Mouse (Mus musculus) C2C12 (cell line): Measurements from ENCODE around the gene Pacs2. TPM values are rescaled to one million over a fixed set of nuclear protein-coding genes. Genes with fewer than 3 reads are reported as not detected.

Experiments used
- H3K27me3 ChIP-seq: one replicate; pipeline ENCODE4 v1.6.1; 2011; ENCODE audit not compliant: control insufficient read depth, insufficient read depth, insufficient read length
- H3K36me3 ChIP-seq: one replicate; pipeline ENCODE4 v1.6.1; 2011; ENCODE audit not compliant: control insufficient read depth, insufficient read depth
- H3K4me3 ChIP-seq: one replicate; pipeline ENCODE4 v1.5.1; 2011; ENCODE audit warnings: mild to moderate bottlenecking, control low read depth; ENCODE audit not compliant: poor library complexity, insufficient read depth, severe bottlenecking
- H3K79me2 ChIP-seq: one replicate; pipeline ENCODE4 v1.6.1; 2011; ENCODE audit not compliant: control insufficient read depth, insufficient read depth
- H3K79me3 ChIP-seq: one replicate; pipeline ENCODE4 v1.6.1; 2011; ENCODE audit warnings: low read depth, control low read depth
- H3ac ChIP-seq: one replicate; pipeline ENCODE3; 2011; ENCODE audit warnings: low read depth; ENCODE audit not compliant: control insufficient read depth, insufficient read length
- CEBPB ChIP-seq: IDR thresholded peaks from one replicate; pipeline ENCODE4 v1.6.1; 2011; ENCODE audit warnings: low read depth, mild to moderate bottlenecking, control low read depth, moderate library complexity
- CTCF ChIP-seq: IDR thresholded peaks from one replicate; pipeline ENCODE4 v1.5.1; 2011; ENCODE audit not compliant: control insufficient read depth, insufficient read depth, insufficient read length
- FOSL1 ChIP-seq: IDR thresholded peaks from one replicate; pipeline ENCODE4 v1.8.0; 2011; ENCODE audit warnings: mild to moderate bottlenecking, low read length; ENCODE audit not compliant: poor library complexity, insufficient read depth, severe bottlenecking
- MAX ChIP-seq: IDR thresholded peaks from one replicate; pipeline ENCODE4 v1.6.1; 2011; ENCODE audit warnings: mild to moderate bottlenecking, control low read depth
- MYOD1 ChIP-seq: IDR thresholded peaks from one replicate; pipeline ENCODE4 v1.6.1; 2011; ENCODE audit warnings: low read depth; ENCODE audit not compliant: control insufficient read depth, insufficient read length
- MYOG ChIP-seq: IDR thresholded peaks from one replicate; pipeline ENCODE4 v1.6.1; 2011; ENCODE audit not compliant: control insufficient read depth, insufficient read length; ENCODE audit errors: extremely low read depth
- USF1 ChIP-seq: IDR thresholded peaks from one replicate; pipeline ENCODE4 v1.6.1; 2011; ENCODE audit warnings: low read depth, mild to moderate bottlenecking, control low read depth, moderate library complexity
- polyA plus RNA-seq: library from polyadenylated mRNA; unstranded; fragments of >200 nt; fragmentation: generic; extraction: Trizol; gene quantifications from one replicate; pipeline ENCODE4 v1.2.1, GENCODE M21; 2012; ENCODE audit warnings: missing spikeins

Pacs2 gene
- polyA plus RNA-seq, 1 experiment, result 48.8 TPM

- Histone ChIP-seq H3K79me2 (peaks cover 98% of the 10 kb centered on the region), H3K79me3 (peaks cover 78% of the 10 kb centered on the region), H3K36me3 (peaks cover 41% of the 10 kb centered on the region), H3ac (no peak overlapping the region), H3K4me3 (no peak overlapping the region), H3K27me3 (no peaks in the 10 kb centered on the region)
- TF ChIP-seq FOSL1, result no peak
- no peak for TF ChIP-seq MYOG
- no peak for TF ChIP-seq USF1
- no peak for TF ChIP-seq CTCF
- no peak for TF ChIP-seq MAX
Observed at GRCm38 (mm10) chr12:113030046-113030445, 15.7 kb downstream of the Pacs2 start.

GRCm38 (mm10) chr12:113030993-113031392 lies 16.7 kb downstream of the Pacs2 start:
- Histone ChIP-seq H3K27me3 (no peaks in the 10 kb centered on the region), H3ac (no peak overlapping the region), H3K36me3 (peaks cover 40% of the 10 kb centered on the region), H3K79me3 (peaks cover 75% of the 10 kb centered on the region), H3K4me3 (no peak overlapping the region), H3K79me2 (peaks cover 98% of the 10 kb centered on the region)
- no peak for TF ChIP-seq MYOG
- no peak for TF ChIP-seq USF1
- TF ChIP-seq FOSL1, result no peak
- TF ChIP-seq MAX, result no peak
- TF ChIP-seq CTCF, result no peak
- no peak for TF ChIP-seq MYOD1
- TF ChIP-seq CEBPB, result no peak

GRCm38 (mm10) chr12:113031441-113031840 lies 17.1 kb downstream of the Pacs2 start:
- Histone ChIP-seq H3ac (no peak overlapping the region), H3K27me3 (no peaks in the 10 kb centered on the region), H3K79me2 (peaks cover 98% of the 10 kb centered on the region), H3K79me3 (peaks cover 72% of the 10 kb centered on the region), H3K4me3 (no peak overlapping the region), H3K36me3 (peaks cover 37% of the 10 kb centered on the region)
- TF ChIP-seq MAX, result no peak
- TF ChIP-seq MYOD1, result no peak
- TF ChIP-seq MYOG, result no peak
- no peak for TF ChIP-seq FOSL1
- TF ChIP-seq CTCF, result no peak
- no peak for TF ChIP-seq CEBPB
- no peak for TF ChIP-seq USF1

GRCm38 (mm10) chr12:113032296-113033250 lies 18.3 kb downstream of the Pacs2 start:
- peaks cover 68% of the 10 kb centered on the region for H3K79me3 ChIP-seq

GRCm38 (mm10) chr12:113035093-113035492 lies 20.8 kb downstream of the Pacs2 start:
- Histone ChIP-seq H3K36me3 (peaks cover 30% of the 10 kb centered on the region), H3K27me3 (no peaks in the 10 kb centered on the region), H3K79me3 (peaks cover 56% of the 10 kb centered on the region), H3K79me2 (peaks cover 100% of the 10 kb centered on the region), H3K4me3 (no peak overlapping the region), H3ac (no peak overlapping the region)
- TF ChIP-seq MYOG, result no peak
- TF ChIP-seq CEBPB, result no peak
- no peak for TF ChIP-seq FOSL1
- TF ChIP-seq MAX, result no peak
- no peak for TF ChIP-seq CTCF
- no peak for TF ChIP-seq USF1
- TF ChIP-seq MYOD1, result no peak

More at GRCm38 (mm10) chr12:113032296-113033250, 18.3 kb downstream of the Pacs2 start:
- no peaks in the 10 kb centered on the region for H3K27me3 ChIP-seq
- H3K36me3 ChIP-seq, result peaks cover 42% of the 10 kb centered on the region
- H3K79me2 ChIP-seq, result peaks cover 98% of the 10 kb centered on the region
- no peak overlapping the region for H3ac ChIP-seq
- peak; percentile 21 for TF ChIP-seq USF1
- no peak for TF ChIP-seq MAX
- no peak for TF ChIP-seq CEBPB
- H3K4me3 ChIP-seq, result no peak overlapping the region

GRCm38 (mm10) chr12:113036996-113037395 lies 22.7 kb downstream of the Pacs2 start:
- Histone ChIP-seq H3K79me3 (peaks cover 46% of the 10 kb centered on the region), H3ac (no peak overlapping the region), H3K36me3 (peaks cover 30% of the 10 kb centered on the region), H3K27me3 (no peaks in the 10 kb centered on the region), H3K4me3 (no peak overlapping the region), H3K79me2 (peaks cover 99% of the 10 kb centered on the region)
- no peak for TF ChIP-seq MYOD1
- no peak for TF ChIP-seq MYOG
- TF ChIP-seq MAX, result no peak
- TF ChIP-seq FOSL1, result no peak
- no peak for TF ChIP-seq CTCF
- TF ChIP-seq CEBPB, result no peak
- TF ChIP-seq USF1, result no peak
